Mouse (Mus musculus) hindbrain, embryonic 16.5 days (tissue): ENCODE results near the gene Acsl1. TPM values are rescaled to one million over a fixed set of nuclear protein-coding genes. Genes with fewer than 3 reads are reported as not detected.
"Not testable (repeated sequence)": the region's sequence is repeated elsewhere in the genome, so short reads cannot be mapped to it uniquely, and the experiment has no call there.

Experiments
- ATAC-seq: fragments of 200-750 bp; cut with Nextera tagmentation; 2 replicates; pipeline ENCODE4 v1.8.0; 2017; ENCODE audit warnings: moderate TSS enrichment, moderate library complexity
- H3K27ac ChIP-seq: fragments of 300-500 bp; sonication (generic); 2 replicates; pipeline ENCODE4 v1.5.1; 2014; ENCODE audit warnings: low read depth, mild to moderate bottlenecking, control low read depth, low read length, moderate library complexity
- H3K27me3 ChIP-seq: fragments of 300-500 bp; sonication (generic); replicated peaks from 2 replicates; pipeline ENCODE4 v1.6.1; 2014; ENCODE audit warnings: low read length; ENCODE audit not compliant: control insufficient read depth, insufficient read depth
- H3K36me3 ChIP-seq: fragments of 300-500 bp; sonication (generic); 2 replicates; pipeline ENCODE4 v1.6.1; 2014; ENCODE audit warnings: mild to moderate bottlenecking, low read length, moderate library complexity, mixed read lengths; ENCODE audit not compliant: control insufficient read depth, insufficient read depth
- H3K4me1 ChIP-seq: fragments of 300-500 bp; sonication (generic); 2 replicates; pipeline ENCODE4 v1.6.1; 2014; ENCODE audit warnings: low read depth, low read length; ENCODE audit not compliant: control insufficient read depth, insufficient read depth
- H3K4me2 ChIP-seq: fragments of 300-500 bp; sonication (generic); 2 replicates; pipeline ENCODE4 v1.6.1; 2014; ENCODE audit warnings: mild to moderate bottlenecking, low read length, control low read depth, moderate library complexity
- H3K4me3 ChIP-seq: fragments of 300-500 bp; sonication (generic); 2 replicates; pipeline ENCODE4 v1.5.1; 2014; ENCODE audit warnings: mild to moderate bottlenecking, low read length, control low read depth, moderate library complexity
- H3K9ac ChIP-seq: fragments of 300-500 bp; sonication (generic); 2 replicates; pipeline ENCODE4 v1.6.1; 2014; ENCODE audit warnings: low read depth, mild to moderate bottlenecking, control low read depth, low read length, moderate library complexity
- H3K9me3 ChIP-seq: fragments of 300-500 bp; sonication (generic); 2 replicates; pipeline ENCODE4 v1.6.1; 2014; ENCODE audit warnings: mild to moderate bottlenecking, low read length, moderate library complexity; ENCODE audit not compliant: control insufficient read depth
- WGBS: fragments of 180-500 bp; shearing (Covaris S2); extraction: QIAGEN DNeasy Blood & Tissue Kit; methylation state at CpG from one replicate; pipeline ENCODE4 v1.1.7; 2014; 5-methylcytosine and 5-hydroxymethylcytosine counted together
- polyA plus RNA-seq: library from polyadenylated mRNA; unstranded; fragments of >200 nt; fragmentation: Nextera tagmentation; extraction: Ambion mirVana; gene quantifications from 2 replicates; pipeline ENCODE4 v1.2.1, GENCODE M21; 2015

Acsl1 gene
- polyA plus RNA-seq, 1 experiment from 2014 or later = 19.5 TPM

- H3K9me3 ChIP-seq, H3K27ac ChIP-seq, ATAC-seq, H3K27me3 ChIP-seq, H3K36me3 ChIP-seq, H3K4me2 ChIP-seq, H3K4me3 ChIP-seq, H3K4me1 ChIP-seq, H3K9ac ChIP-seq: not testable (repeated sequence)
- 45% methylated on average over 4 of the region's 4 CpGs for WGBS
Observed at GRCm38 (mm10) chr8:46584328-46584727, 113.5 kb downstream of the Acsl1 start.

- Histone ChIP-seq H3K4me2 (no peak overlapping the region), H3K4me3 (no peak overlapping the region), H3K27me3 (no peaks in the 10 kb centered on the region), H3K9me3 (no peaks in the 10 kb centered on the region), H3K27ac (no peak overlapping the region), H3K4me1 (no peaks in the 10 kb centered on the region), H3K36me3 (no peaks in the 10 kb centered on the region), H3K9ac (no peak overlapping the region)
- WGBS = 89% methylated on average over 3 of the region's 3 CpGs
- ATAC-seq = no peak
Observed at GRCm38 (mm10) chr8:46585576-46585975, 114.7 kb downstream of the Acsl1 start.

Other genes with a start within 250 kb of the Acsl1 start
- gene Helt, start 176.4 kb upstream of the Acsl1 start, polyA plus RNA-seq = 1.0 TPM in 1 of 2 replicates, not detected in the other
- 7.4 TPM in 2 replicates for gene Cenpu, start 81.0 kb downstream of the Acsl1 start, polyA plus RNA-seq
- 6.5 and 9.3 TPM in 2 replicates for gene Primpol, start 146.2 kb downstream of the Acsl1 start, polyA plus RNA-seq
- 213 and 225 TPM in 2 replicates for gene Casp3, start 146.3 kb downstream of the Acsl1 start, polyA plus RNA-seq